Comparison of ENCODE assay signal across 22 mouse cellular contexts in the genomic region with DNA sequence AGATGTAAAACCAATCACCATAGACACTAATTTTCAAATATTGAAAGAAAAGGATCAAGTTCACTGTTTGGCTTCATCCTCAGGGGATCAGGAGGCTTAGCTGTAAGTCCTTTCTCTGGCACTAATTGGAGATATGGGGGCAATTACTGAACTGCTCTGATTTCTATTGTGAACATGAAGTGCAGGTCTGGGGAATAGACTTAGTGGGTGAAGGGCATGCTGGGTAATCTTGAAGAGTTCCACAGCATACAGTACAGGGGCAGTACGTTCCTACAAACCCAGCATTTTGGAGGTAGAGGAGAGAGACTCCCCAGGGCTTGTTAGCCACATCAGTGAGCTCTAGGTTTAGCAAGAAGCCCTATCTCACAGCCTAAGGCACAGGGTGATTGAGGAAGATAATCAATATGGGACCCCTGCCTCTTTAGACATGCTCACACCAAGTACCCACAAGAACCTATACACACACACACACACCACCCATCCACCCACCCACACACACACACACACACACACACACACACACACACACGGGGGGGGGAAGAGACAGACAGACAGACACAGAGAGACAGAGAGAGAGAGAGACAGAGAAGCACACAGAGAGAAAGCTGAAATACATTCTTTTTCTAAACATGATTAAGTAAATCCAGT. TPM values are rescaled to one million over a fixed set of nuclear protein-coding genes. Genes with fewer than 3 reads are reported as not detected.
A peak's percentile ranks its signal among the peaks of the same experiment; 100 is the strongest.
DNase-seq lines count a peak whose midpoint lies in the region; ATAC-seq and TF ChIP-seq lines count a peak whose summit lies in the region.
"Had no signal": no experiment of that assay in that cellular context is flagged by ENCODE, and none has a peak within 500 bp of the region (broad histone marks: within the 10 kb centered on the region; RNA-seq: fewer than 3 reads in every experiment).

No protein-coding gene starts in this region.

- no peak overlapping the region for H3K4me3 ChIP-seq in midbrain, embryonic 11.5 days (ENCODE audit: low read depth, low read length)
- H3K4me3 ChIP-seq in midbrain, embryonic 10.5 days, result no peak overlapping the region
- no peak overlapping the region for H3K4me3 ChIP-seq in forebrain, embryonic 14.5 days (ENCODE audit: low read depth, low read length)
- no peak overlapping the region for H3K4me3 ChIP-seq in hindbrain, postnatal 0 days (ENCODE audit: low read length)
- no peak overlapping the region for H3K4me3 ChIP-seq in neural tube, embryonic 14.5 days (ENCODE audit: low read depth, low read length)
- H3K4me3 ChIP-seq: heart, embryonic 12.5 days; intestine, embryonic 15.5 days; limb, embryonic 12.5 days; liver, embryonic 12.5 days had no signal

- H3K9ac ChIP-seq in midbrain, embryonic 11.5 days (ENCODE audit: low read length), result no peak overlapping the region
- H3K9ac ChIP-seq in forebrain, embryonic 14.5 days (ENCODE audit: low read length), result no peak overlapping the region
- H3K9ac ChIP-seq in hindbrain, postnatal 0 days (replicated peaks; ENCODE audit: low read length), result no peak overlapping the region
- H3K9ac ChIP-seq in neural tube, embryonic 14.5 days (replicated peaks; ENCODE audit: low read depth, low read length), result no peak overlapping the region
- H3K9ac ChIP-seq: heart, embryonic 12.5 days; intestine, embryonic 15.5 days; limb, embryonic 12.5 days; liver, embryonic 12.5 days; lung, embryonic 14.5 days had no signal

- intact Hi-C loops in heart, postnatal 25 days (cut with DNase I), result no loop called here
- intact Hi-C loops in left cerebral cortex, postnatal 25 days (cut with DNase I), result no loop called here

- no peak overlapping the region for H3K4me2 ChIP-seq in midbrain, embryonic 11.5 days
- H3K4me2 ChIP-seq in forebrain, embryonic 14.5 days (ENCODE audit: low read length), result no peak overlapping the region
- H3K4me2 ChIP-seq in hindbrain, postnatal 0 days (ENCODE audit: low read depth, low read length), result no peak overlapping the region
- H3K4me2 ChIP-seq in neural tube, embryonic 14.5 days (ENCODE audit: low read depth, low read length), result no peak overlapping the region
- H3K4me2 ChIP-seq: heart, embryonic 12.5 days; intestine, embryonic 15.5 days; limb, embryonic 12.5 days; liver, embryonic 12.5 days; lung, embryonic 14.5 days had no signal

- H3K9me3 ChIP-seq in midbrain, embryonic 11.5 days (ENCODE audit: control insufficient read depth, low read length), result no peaks in the 10 kb centered on the region
- H3K9me3 ChIP-seq in midbrain, embryonic 10.5 days (replicated peaks), result no peaks in the 10 kb centered on the region
- H3K9me3 ChIP-seq in forebrain, embryonic 14.5 days (replicated peaks; ENCODE audit: control insufficient read depth, low read length), result no peaks in the 10 kb centered on the region
- H3K9me3 ChIP-seq in hindbrain, postnatal 0 days (ENCODE audit: low read length), result no peaks in the 10 kb centered on the region
- no peaks in the 10 kb centered on the region for H3K9me3 ChIP-seq in neural tube, embryonic 14.5 days (ENCODE audit: control insufficient read depth, low read length)
- H3K9me3 ChIP-seq: heart, embryonic 12.5 days; intestine, embryonic 15.5 days; limb, embryonic 12.5 days; liver, embryonic 12.5 days had no signal

- no peak overlapping the region for H3K27ac ChIP-seq in midbrain, embryonic 11.5 days (ENCODE audit: low read depth, low read length)
- no peak overlapping the region for H3K27ac ChIP-seq in midbrain, embryonic 10.5 days (replicated peaks)
- H3K27ac ChIP-seq in forebrain, embryonic 14.5 days (ENCODE audit: low read depth, low read length), result no peak overlapping the region
- H3K27ac ChIP-seq in hindbrain, postnatal 0 days, result no peak overlapping the region
- no peak overlapping the region for H3K27ac ChIP-seq in neural tube, embryonic 14.5 days (ENCODE audit: low read depth, low read length)
- H3K27ac ChIP-seq: intestine, embryonic 15.5 days; limb, embryonic 12.5 days; liver, embryonic 12.5 days had no signal

- no peak for DNase-seq in midbrain, embryonic 11.5 days (ENCODE audit: low spot score, missing footprints)
- no peak for DNase-seq in midbrain, embryonic 10.5 days (ENCODE audit: low spot score)
- DNase-seq in forebrain, embryonic 14.5 days (ENCODE audit: low spot score), result peak; percentile 15
- no peak for DNase-seq in hindbrain, postnatal 0 days (ENCODE audit: low spot score)
- DNase-seq in right cerebral cortex, postnatal 10 days (ENCODE audit: low spot score in 2 of 2), result no peak
- no peak for DNase-seq in heart, postnatal 25 days (ENCODE audit: low spot score)
- DNase-seq in left cerebral cortex, postnatal 25 days (ENCODE audit: low spot score in 2 of 2), result no peak
- DNase-seq: heart, adult 11 months; heart, postnatal 36 days; kidney, adult 9 months; kidney, postnatal 36 days; layer of hippocampus, adult 9-11 months; lung, postnatal 36 days; right cerebral cortex, postnatal 14 days; thymus, adult 2 months had no signal

- no peaks in the 10 kb centered on the region for H3K4me1 ChIP-seq in midbrain, embryonic 11.5 days (ENCODE audit: control insufficient read depth, insufficient read depth, low read length)
- no peaks in the 10 kb centered on the region for H3K4me1 ChIP-seq in midbrain, embryonic 10.5 days
- no peaks in the 10 kb centered on the region for H3K4me1 ChIP-seq in forebrain, embryonic 14.5 days (ENCODE audit: control insufficient read depth, insufficient read depth, low read length)
- no peaks in the 10 kb centered on the region for H3K4me1 ChIP-seq in hindbrain, postnatal 0 days (ENCODE audit: insufficient read depth, low read length)
- no peaks in the 10 kb centered on the region for H3K4me1 ChIP-seq in neural tube, embryonic 14.5 days (ENCODE audit: control insufficient read depth, insufficient read depth, low read length)
- H3K4me1 ChIP-seq: intestine, embryonic 15.5 days; limb, embryonic 12.5 days; liver, embryonic 12.5 days had no signal

- ATAC-seq in midbrain, embryonic 11.5 days (ENCODE audit: low FRiP score), result peak; percentile 55
- ATAC-seq in forebrain, embryonic 14.5 days, result peak; percentile 63
- peak; percentile 10; the same call in 1 of the 2 replicates for ATAC-seq in hindbrain, postnatal 0 days
- ATAC-seq in neural tube, embryonic 14.5 days (ENCODE audit: low read depth), result 0 out of 2 replicates have a peak, but pooled peaks have one; percentile 9
- ATAC-seq: intestine, embryonic 15.5 days; liver, embryonic 12.5 days had no signal

- no peaks in the 10 kb centered on the region for H3K27me3 ChIP-seq in midbrain, embryonic 11.5 days (ENCODE audit: control insufficient read depth, insufficient read depth, low read length)
- H3K27me3 ChIP-seq in midbrain, embryonic 10.5 days (ENCODE audit: low read depth, poor library complexity, severe bottlenecking), result no peaks in the 10 kb centered on the region
- no peaks in the 10 kb centered on the region for H3K27me3 ChIP-seq in forebrain, embryonic 14.5 days (replicated peaks; ENCODE audit: control insufficient read depth, insufficient read depth, low read length)
- no peaks in the 10 kb centered on the region for H3K27me3 ChIP-seq in hindbrain, postnatal 0 days (ENCODE audit: insufficient read depth, low read length)
- no peaks in the 10 kb centered on the region for H3K27me3 ChIP-seq in neural tube, embryonic 14.5 days (ENCODE audit: control insufficient read depth, insufficient read depth, low read length)
- H3K27me3 ChIP-seq: heart, embryonic 12.5 days; intestine, embryonic 15.5 days; limb, embryonic 12.5 days; liver, embryonic 12.5 days had no signal

- TF ChIP-seq CTCF in hindbrain, postnatal 0 days (IDR thresholded peaks at IDR 0.05; ENCODE audit: low read depth), result no peak

- 71% methylated on average over 2 of the region's 2 CpGs for WGBS in midbrain, embryonic 11.5 days
- 87% methylated on average over 1 of the region's 2 CpGs for WGBS in midbrain, embryonic 10.5 days
- WGBS in forebrain, embryonic 14.5 days, result 21% methylated on average over 2 of the region's 2 CpGs
- WGBS in hindbrain, postnatal 0 days, result 80% methylated on average over 2 of the region's 2 CpGs
- 62% methylated on average over 2 of the region's 2 CpGs for WGBS in neural tube, embryonic 14.5 days

- no peaks in the 10 kb centered on the region for H3K36me3 ChIP-seq in midbrain, embryonic 11.5 days (ENCODE audit: control insufficient read depth, insufficient read depth, low read length)
- H3K36me3 ChIP-seq in midbrain, embryonic 10.5 days, result peaks cover 3% of the 10 kb centered on the region; the same call in 1 of the 2 replicates
- no peaks in the 10 kb centered on the region for H3K36me3 ChIP-seq in forebrain, embryonic 14.5 days (ENCODE audit: control insufficient read depth, insufficient read depth, low read length)
- H3K36me3 ChIP-seq in hindbrain, postnatal 0 days (ENCODE audit: insufficient read depth, low read length), result no peaks in the 10 kb centered on the region
- H3K36me3 ChIP-seq in neural tube, embryonic 14.5 days (ENCODE audit: control insufficient read depth, insufficient read depth, low read length), result no peaks in the 10 kb centered on the region
- H3K36me3 ChIP-seq: heart, embryonic 12.5 days; intestine, embryonic 15.5 days; limb, embryonic 12.5 days; liver, embryonic 12.5 days had no signal

RNA-seq across cellular contexts. Expression of gene Armh4, which starts 44.6 kb away (rescaled TPM):
- 63.0 and 64.7 TPM in 2 replicates for polyA plus RNA-seq in midbrain, embryonic 11.5 days (2014; fragmentation: Nextera tagmentation; extraction: Ambion mirVana)
- polyA plus RNA-seq in midbrain, embryonic 10.5 days (2016; fragmentation: Nextera tagmentation; extraction: Ambion mirVana), result 57.4 and 63.5 TPM in 2 replicates
- polyA plus RNA-seq in forebrain, embryonic 14.5 days (2014; fragmentation: Nextera tagmentation; extraction: Ambion mirVana), result 15.5 and 16.3 TPM in 2 replicates
- total RNA-seq in hindbrain, postnatal 0 days (2014; rRNA removed), result 27.5 and 30.2 TPM in 2 replicates
- polyA plus RNA-seq in hindbrain, postnatal 0 days (2015; fragmentation: Nextera tagmentation; extraction: Ambion mirVana), result 21.7 and 21.9 TPM in 2 replicates
- polyA plus RNA-seq in neural tube, embryonic 14.5 days (2014; fragmentation: Nextera tagmentation; extraction: Ambion mirVana), result 25.5 and 38.6 TPM in 2 replicates
- total RNA-seq in heart, postnatal 25 days (2021), result 1 to 10 TPM; 5.7 to 7.7 TPM
- total RNA-seq in left cerebral cortex, postnatal 25 days (2021), result 10 to 100 TPM; 22.9 to 25.6 TPM
- total RNA-seq: megakaryocyte-erythroid progenitor cell, adult 5-6 weeks had no signal

Comparison
In these comparisons a context has a peak if more than half of its experiments do, and no peak if none do; other contexts are left out.
1. ATAC-seq: peak in every context shown above with its lines; median percentile 63 in forebrain, embryonic 14.5 days; 55 in midbrain, embryonic 11.5 days; 10 in hindbrain, postnatal 0 days; 9 in neural tube, embryonic 14.5 days.